Mouse (Mus musculus) layer of hippocampus, postnatal 10 days (tissue): Measurements from ENCODE around the gene Gprin2. TPM values are rescaled to one million over a fixed set of nuclear protein-coding genes. Genes with fewer than 3 reads are reported as not detected.

Experiments used
- DNase-seq, 2 experiments: peaks; one replicate each; pipeline ENCODE4 v3.0.0; 2021; ENCODE audit warnings: low spot score in 2 of 2
- total RNA-seq, 2 experiments: library from RNA; stranded (reverse); gene quantifications; 2 replicates each; pipeline ENCODE4 v1.2.3; 2021

Gene Gprin2
- total RNA-seq, 2 experiments from 2014 or later: 6.0 to 7.5 TPM

DNA sequence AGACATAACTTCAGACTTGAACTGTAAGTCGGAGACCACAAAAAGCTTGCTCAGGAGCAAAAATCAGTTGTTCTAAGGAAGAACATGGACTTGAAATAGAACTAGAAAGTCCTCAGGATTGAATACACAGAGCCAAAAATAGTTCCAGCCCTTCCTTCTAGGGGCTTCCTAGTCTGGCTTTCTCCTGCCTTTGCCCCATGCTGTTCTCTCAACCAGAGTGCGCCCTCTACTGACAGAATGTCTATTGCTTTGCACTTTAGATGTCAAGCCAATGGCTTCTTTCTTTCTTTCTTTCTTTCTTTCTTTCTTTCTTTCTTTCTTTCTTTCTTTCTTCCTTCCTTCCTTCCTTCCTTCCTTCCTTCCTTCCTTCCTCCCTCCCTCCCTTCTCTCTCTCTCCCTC lies 7.2 kb upstream of the Gprin2 start:
- peak; percentile 32 to 43 for DNase-seq

DNA sequence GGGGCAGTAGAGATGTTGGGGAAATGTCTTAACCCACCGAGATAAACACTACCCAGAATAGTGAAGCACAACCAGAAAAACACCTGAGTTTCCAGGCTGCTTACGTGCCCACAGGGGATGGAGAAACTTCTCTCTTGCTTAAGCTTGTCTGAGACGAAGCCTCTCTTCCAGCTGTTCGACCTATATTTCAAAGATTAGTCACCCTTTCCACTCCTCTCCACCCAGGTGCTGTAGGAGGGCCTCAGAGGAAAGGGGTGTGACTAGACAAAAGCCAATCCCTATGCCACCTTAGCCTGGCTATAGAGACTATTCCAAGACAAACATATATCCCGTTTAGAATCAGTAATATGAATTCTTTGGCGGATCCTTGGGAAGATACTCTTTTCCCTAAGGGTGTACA lies 6.5 kb upstream of the Gprin2 start:
- no peak for DNase-seq

DNA sequence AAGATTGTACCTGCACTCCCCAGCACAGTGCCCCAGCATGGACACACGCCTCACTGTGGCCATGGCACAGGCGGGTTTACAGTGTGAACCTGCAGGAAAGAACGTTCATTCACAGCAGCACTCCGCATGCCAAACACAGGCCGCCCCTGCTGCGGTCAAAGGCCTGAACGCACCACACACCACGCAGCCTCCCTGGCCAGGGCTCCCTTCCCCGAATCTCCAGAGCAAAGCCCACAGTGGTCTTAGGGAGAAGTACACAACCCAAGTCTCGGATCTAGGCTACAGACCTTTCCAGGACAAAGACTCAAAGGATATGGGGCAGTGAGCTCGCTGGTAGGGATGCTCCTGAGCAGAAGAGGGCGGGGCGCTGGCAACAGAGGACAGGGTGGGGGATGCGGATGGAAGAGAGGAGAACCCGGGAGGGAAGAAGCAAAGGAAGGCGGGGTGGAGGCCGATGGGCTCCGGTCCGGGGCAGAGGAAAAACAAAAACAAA lies 669 bp downstream of the Gprin2 start:
- peak in 1 of 2 experiments; percentile 47 for DNase-seq

DNA sequence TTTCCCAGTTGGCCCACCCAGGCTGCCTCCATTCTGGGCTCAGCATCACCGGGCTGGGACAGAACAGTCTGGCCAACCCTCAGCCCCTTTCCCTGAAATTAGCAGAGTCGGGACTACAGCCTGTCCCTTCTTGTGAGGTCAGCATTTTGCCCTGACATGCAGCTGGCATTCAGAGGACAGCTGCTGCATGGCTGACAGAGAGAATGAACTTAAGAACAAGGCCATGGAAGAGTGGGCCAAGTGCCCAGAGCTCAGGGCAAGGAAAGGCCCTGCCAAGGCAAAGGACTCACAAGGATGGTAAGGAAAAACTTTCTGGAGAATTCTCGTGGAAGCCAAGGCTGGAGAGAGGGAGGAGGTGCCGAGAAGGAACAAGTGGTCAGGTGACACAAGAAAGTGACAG lies 4.7 kb downstream of the Gprin2 start:
- DNase-seq: no peak

DNA sequence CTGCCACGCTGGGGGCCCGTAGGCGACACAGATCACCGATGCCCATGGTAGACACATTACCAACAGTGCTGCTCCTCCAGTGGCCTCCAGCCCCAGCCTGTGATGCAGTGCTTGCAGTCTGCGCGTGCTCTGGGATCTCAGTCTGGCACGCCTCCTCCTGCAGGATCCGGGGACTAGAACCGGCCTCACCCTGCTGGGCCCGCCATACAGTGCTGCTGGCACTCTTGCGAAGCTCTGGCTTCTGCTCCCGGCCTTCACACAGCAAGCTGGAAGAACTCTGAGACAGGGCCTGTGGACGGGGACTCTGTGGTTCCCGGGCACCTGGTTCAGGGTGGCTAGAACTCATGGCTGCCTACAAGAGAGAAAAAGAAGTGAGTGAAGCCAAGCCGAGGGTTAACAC lies 6.0 kb downstream of the Gprin2 start:
- no peak for DNase-seq

DNA sequence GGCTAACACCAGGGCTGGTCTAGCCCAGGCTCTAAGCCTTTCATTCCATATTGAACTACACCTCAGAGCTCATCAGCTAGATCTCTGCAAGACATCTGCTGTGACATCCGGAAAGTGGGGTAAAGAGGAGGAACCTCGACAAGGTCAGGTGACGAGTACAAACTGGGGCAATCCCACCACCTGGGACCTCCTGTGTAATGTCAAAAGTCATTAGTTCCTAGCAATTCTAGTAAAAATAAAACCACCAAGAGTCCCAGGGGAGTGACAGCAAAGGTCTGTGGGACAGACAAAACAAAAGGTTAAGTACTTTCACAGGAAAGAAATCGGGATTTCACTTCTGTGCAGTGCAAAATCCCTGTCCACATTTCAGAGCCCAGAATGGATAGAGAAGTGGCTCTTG lies 7.6 kb downstream of the Gprin2 start:
- no peak for DNase-seq

DNA sequence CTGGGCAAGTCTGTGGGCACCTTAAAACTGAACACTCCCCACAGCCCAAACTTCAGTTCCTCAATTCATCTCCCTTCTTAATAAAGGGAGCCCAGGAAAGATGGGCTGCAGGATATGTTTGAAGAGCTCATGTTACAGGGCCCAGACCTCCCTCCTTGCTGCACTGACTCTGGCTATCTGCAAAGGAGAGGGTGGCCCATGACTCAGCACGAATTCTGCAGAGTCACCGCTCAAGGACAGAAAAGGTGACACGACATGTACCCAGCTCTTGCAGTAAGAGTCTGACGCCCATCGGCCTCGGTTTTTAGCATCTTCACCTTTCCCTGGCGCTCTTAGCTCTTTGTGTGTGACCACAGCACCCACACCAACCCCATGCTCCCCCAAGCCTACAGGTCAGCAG lies 11.1 kb downstream of the Gprin2 start:
- DNase-seq: no peak

DNA sequence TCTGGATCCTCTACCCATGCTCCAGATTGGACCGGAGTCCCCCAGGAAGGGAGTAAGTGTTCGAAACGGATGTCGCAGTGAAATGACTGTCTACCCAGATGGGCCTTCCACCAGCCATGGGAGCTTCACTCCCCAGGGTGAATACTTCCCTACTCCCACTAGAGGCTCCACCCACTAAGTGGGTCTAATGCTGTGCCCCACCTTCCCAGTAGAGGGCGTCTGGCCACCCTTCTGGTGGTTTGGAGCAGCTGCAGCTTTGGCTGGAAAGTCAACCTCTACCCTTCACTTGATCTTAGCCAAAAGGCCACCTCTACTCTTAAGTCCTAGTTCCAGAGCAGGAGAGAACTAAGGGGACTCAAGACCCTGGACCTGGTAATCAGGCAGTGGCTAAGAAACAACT lies 12.8 kb downstream of the Gprin2 start:
- DNase-seq: peak; percentile 50 to 51

DNA sequence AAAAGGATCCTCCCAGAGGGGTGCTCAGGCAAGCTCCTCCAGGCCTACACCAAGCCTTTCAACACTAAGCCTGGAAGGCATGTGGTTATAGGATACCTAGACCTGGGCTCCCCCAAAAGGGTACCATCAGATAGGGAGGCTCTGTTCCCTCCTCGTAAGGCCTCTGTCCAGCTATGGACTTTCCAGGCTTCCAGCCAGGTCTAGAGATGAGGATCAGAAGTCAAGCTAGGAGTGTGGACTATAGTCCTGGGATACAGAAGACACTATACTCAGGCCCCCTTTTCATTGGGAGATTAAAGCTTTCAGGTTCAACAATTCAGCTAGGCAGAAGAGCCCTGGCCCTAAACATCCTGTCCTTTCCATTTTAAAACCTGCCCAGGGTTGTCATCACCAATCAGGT lies 18.4 kb downstream of the Gprin2 start:
- DNase-seq: no peak

DNA sequence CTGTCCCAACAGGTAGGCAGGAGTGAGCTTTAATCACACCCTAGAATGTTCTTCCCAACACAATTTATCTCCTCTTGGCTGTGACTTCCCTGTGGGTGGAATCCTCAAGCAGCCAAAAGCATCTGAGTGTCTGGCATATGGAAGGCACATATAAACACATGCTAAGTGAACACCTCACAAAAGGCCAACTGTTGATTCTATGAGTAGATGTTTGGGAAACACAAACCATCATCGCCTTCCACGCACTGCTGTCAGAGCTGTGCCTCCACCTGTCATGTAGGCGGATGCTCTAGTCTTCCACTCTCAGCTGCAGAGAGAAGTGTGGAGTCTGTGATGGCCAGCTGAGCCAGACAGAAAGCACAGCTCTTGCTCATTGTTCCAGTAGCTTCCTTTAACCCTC lies 22.1 kb downstream of the Gprin2 start:
- peak in 1 of 2 experiments; percentile 38 for DNase-seq

DNA sequence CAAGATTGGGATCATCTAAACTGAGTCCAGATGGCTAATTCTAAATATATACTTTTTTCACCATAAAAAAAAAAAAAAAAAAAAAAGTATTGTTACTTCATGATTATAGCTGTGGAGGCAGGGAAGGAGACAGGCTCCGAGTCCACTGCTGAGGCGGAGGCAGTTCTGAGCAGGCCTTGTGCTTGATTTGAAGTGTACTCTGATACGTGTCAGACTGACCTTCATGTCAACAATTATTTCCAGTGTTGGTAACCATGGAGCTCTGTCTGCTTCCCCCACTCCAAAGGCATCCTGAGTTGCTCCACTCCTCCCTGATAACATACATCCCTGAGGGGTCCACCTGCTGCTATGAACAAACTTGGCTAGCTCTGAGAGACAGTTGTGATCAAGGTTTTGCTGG lies 30.3 kb downstream of the Gprin2 start:
- no peak for DNase-seq

DNA sequence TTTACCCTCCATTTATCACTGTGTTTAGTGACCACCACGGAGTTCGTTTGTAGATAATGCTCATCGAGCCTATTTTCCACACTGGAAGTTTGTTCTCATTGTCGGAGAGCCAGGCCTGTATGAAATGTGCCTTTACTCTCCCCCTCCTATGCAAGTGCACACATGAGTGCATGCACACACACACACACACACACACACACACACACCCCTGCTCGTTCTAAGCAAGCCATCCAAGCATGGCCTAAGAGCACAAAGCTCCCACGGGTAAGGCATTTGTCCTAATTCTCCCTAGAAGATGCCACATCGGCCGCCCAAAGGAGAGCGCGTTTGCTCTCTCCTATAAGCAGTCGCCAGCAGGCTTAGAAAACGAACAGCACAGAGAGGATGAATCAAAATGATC lies 45.7 kb downstream of the Gprin2 start:
- DNase-seq: no peak

DNA sequence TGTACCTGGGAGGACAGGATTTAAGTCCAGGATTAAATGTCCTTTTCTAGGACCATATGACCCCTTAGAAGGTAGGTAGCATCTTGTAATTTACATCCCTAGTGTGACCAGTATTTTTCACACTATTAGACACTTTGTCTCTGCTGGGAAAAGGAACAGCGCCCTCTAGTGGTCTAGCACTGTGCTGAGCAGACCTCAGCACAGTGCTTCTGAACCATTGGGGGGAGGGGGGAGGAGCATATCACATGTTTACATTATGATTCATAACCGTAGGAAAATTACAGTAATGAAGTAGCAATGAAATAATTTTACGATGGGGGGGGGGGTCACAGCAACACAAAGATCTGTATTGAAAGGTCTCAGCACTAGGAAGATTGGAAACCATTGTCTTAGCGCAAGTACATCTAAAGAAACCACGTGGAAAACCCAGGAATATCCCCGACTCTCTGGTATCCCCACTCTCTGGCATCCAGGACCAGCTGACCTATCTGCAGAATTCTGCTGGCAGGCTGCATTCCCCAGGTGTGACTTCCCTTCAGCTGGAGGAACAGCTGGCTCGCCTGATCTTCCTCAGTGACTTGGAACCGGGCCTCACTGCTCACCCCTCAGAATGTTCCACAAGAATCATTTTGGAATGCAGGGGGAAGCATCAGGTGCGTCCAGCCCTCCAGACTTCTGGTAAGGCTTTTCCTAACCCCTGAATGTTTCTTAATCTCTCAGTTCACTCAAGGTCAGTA lies 46.7 kb downstream of the Gprin2 start:
- peak; percentile 63 to 71 for DNase-seq

DNA sequence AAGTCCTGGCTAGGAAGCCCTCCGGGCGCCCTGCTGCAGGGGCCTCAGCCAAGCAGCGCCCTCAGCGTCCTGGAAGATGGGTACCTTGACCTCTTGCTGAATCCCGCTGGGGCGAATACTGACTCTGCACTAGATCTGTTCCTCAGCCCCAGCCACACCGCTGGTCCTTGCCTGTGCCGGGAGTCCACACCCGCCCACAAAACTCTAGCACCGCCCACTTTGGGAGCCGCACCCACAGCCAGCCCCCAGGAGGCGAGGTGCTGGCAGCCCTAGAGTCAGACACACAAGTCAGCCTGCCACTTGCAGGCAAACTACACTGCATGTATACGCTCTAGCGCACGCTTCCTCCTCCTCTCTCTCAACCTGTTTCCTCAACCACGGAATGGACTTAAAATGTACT lies 49.1 kb downstream of the Gprin2 start, which contains the start of gene Npy4r:
TSS of gene Npy4r (minus strand) at position 148 of the 400 bp plus-strand sequence.
- peak in 1 of 2 experiments; percentile 27 for DNase-seq

DNA sequence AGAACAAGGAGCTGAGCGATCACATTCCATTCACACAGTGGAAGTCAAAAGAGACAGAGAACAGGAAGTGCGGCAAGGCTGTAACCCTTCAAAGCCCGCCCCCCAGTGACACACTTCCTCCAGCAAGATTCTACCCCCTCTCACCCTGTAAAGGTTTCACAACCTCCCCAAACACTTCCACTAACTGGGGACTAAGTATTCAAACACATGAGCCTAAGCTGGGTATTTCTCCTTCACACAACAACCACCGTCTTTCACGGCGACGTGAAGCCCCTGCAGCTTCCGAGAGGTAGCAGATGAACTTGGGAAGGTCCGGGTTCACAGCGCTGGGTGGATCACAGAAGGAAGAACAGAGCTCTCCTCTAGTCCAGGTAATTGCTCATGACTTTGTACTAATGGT lies 58.5 kb downstream of the Gprin2 start:
- DNase-seq: no peak

DNA sequence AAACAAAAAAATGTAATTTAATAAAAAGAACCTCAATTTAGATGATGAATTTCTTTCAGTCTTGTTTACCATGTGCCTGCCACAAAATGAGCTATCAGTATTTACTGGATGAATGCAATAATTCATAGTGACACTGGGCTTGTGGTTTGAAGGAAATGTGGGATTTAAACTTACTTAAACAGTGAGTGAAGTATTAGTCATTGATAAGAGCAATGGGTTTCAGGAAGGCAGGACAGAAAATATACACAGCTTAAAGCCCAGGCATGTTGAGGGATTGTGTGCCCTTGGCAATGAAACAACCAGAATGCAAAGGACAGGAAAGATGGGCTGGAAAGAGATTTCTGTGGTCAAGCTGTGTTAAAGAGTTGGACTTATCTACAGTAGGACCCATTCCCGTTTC lies 59.1 kb downstream of the Gprin2 start:
- no peak for DNase-seq

DNA sequence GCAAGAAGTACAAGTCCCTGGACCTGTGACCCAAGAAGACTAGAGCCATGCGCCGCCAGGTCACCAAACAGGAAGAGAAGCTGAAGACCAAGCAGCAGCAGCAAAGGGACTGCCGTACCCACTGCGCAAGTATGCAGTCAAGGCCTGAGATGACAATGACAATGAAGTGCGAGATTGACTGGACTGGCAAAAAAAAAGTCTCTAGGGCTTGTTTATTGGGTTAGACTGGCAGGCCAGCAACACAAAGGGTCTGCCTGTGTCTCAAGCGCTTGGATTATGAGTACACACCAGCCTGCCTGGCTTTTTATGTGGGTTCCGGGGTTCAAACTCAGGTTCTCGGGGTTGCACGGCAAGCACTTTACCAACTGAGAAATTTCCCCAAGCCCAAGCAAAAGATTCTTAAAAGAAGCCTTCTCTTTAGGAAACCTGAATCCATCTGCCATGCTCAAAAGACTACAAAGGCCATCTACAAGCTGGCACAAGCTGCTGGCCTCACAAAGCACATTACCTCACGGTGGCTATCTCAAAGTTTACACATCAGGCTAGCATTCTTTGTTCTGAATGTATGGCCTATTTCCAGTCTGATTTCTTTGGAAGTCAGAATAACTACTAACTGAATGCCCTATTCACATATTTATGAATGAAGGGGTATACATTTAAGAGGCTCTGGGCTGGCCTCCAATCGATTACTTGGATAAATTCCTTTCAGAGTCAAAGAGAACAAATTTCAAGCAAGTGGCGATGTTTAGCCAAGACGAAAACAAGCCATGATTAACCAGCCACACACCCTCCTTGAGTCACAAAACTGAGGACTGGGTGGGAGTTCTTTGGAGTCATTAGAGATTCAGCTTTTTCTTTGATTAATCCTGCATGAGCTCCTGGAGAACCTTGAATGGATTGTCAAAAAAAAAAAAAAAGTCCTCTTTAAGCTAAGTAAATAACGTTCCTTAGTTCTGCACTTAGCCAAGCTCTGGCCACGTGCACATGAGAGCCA lies 61.5 kb downstream of the Gprin2 start:
- no peak for DNase-seq

Other genes with a start within 250 kb of the Gprin2 start
- not detected for gene Rbp3, start 247.7 kb downstream of the Gprin2 start, total RNA-seq
- 1 to 10 TPM; 5.3 to 5.4 TPM for gene Zfp488, start 222.9 kb downstream of the Gprin2 start, total RNA-seq
- gene Gm30083, start 186.5 kb downstream of the Gprin2 start, total RNA-seq: not detected
- gene Gm5460, start 184.9 kb downstream of the Gprin2 start, total RNA-seq: not detected
- not detected for gene Antxrl, start 148.9 kb downstream of the Gprin2 start, total RNA-seq
- gene Anxa8, start 115.7 kb downstream of the Gprin2 start, total RNA-seq: 1 to 10 TPM in 1 of 2 experiments, under 1 TPM in 1; 0.83 to 1.1 TPM
- not detected for gene A630023A22Rik, start 98.9 kb downstream of the Gprin2 start, total RNA-seq
- under 1 TPM; 0.09 to 0.18 TPM for gene Npy4r, start 49.2 kb downstream of the Gprin2 start, total RNA-seq
- gene Syt15, start 17.9 kb upstream of the Gprin2 start, total RNA-seq: 1 to 10 TPM; 1.7 to 1.8 TPM
- gene Shld2, start 108.8 kb upstream of the Gprin2 start, total RNA-seq: 10 to 100 TPM in 1 of 2 experiments, 1 to 10 TPM in 1; 9.7 to 13.5 TPM
- 100 to 1,000 TPM; 408 to 469 TPM for gene Glud1, start 109.1 kb upstream of the Gprin2 start, total RNA-seq
- not detected for gene Fam25c, start 153.8 kb upstream of the Gprin2 start, total RNA-seq
- gene Sncg, start 173.1 kb upstream of the Gprin2 start, total RNA-seq: 1 to 10 TPM; 1.6 to 1.8 TPM
- 1 to 10 TPM; 4.0 to 4.5 TPM for gene Mmrn2, start 173.8 kb upstream of the Gprin2 start, total RNA-seq